Mouse (Mus musculus) hindbrain, embryonic 15.5 days (tissue): ENCODE measurements around the gene Rabif. TPM values are rescaled to one million over a fixed set of nuclear protein-coding genes. Genes with fewer than 3 reads are reported as not detected.
"Not testable (repeated sequence)": the region's sequence is repeated elsewhere in the genome, so short reads cannot be mapped to it uniquely, and the experiment has no call there.

Source experiments
- ATAC-seq: fragments of 200-750 bp; cut with Nextera tagmentation; 2 replicates; pipeline ENCODE4 v1.8.0; 2017; ENCODE audit warnings: low read depth, moderate number of reproducible peaks, moderate TSS enrichment; ENCODE audit not compliant: low FRiP score
- H3K27ac ChIP-seq: fragments of 300-500 bp; sonication (generic); replicated peaks from 2 replicates; pipeline ENCODE4 v1.5.1; 2015; ENCODE audit warnings: mild to moderate bottlenecking, inconsistent platforms
- H3K27me3 ChIP-seq: fragments of 300-500 bp; sonication (generic); 2 replicates; pipeline ENCODE4 v1.6.1; 2015; ENCODE audit warnings: control low read depth, inconsistent platforms
- H3K36me3 ChIP-seq: fragments of 300-500 bp; sonication (generic); 2 replicates; pipeline ENCODE4 v1.6.1; 2015; ENCODE audit warnings: control low read depth, inconsistent platforms
- H3K4me1 ChIP-seq: fragments of 300-500 bp; sonication (generic); replicated peaks from 2 replicates; pipeline ENCODE4 v1.6.1; 2015; ENCODE audit warnings: control low read depth, inconsistent platforms
- H3K4me2 ChIP-seq: fragments of 300-500 bp; sonication (generic); 2 replicates; pipeline ENCODE4 v1.6.1; 2015; ENCODE audit warnings: moderate library complexity, mild to moderate bottlenecking, inconsistent platforms
- H3K4me3 ChIP-seq: fragments of 300-500 bp; sonication (generic); 2 replicates; pipeline ENCODE4 v1.5.1; 2015; ENCODE audit warnings: mild to moderate bottlenecking, inconsistent platforms
- H3K9ac ChIP-seq: fragments of 300-500 bp; sonication (generic); 2 replicates; pipeline ENCODE4 v1.6.1; 2015; ENCODE audit warnings: inconsistent platforms
- H3K9me3 ChIP-seq: fragments of 300-500 bp; sonication (generic); 2 replicates; pipeline ENCODE4 v1.6.1; 2016; ENCODE audit warnings: control low read depth, inconsistent platforms
- WGBS: fragments of 180-500 bp; shearing (Covaris S2); methylation state at CpG from one replicate; pipeline ENCODE4 v1.1.7; 2015; 5-methylcytosine and 5-hydroxymethylcytosine counted together
- polyA plus RNA-seq: library from polyadenylated mRNA; unstranded; fragments of >200 nt; fragmentation: Nextera tagmentation; extraction: Ambion mirVana; gene quantifications from 2 replicates; pipeline ENCODE4 v1.2.1, GENCODE M21; 2015

The Rabif gene
- polyA plus RNA-seq, 1 experiment from 2014 or later = 73.1 TPM

- H3K4me3 ChIP-seq = peak overlapping the region; percentile 36
- H3K27me3 ChIP-seq = 0 out of 2 replicates have a peak, but pooled peaks cover 7% of the 10 kb centered on the region
- no peak overlapping the region for H3K27ac ChIP-seq
- peaks cover 24% of the 10 kb centered on the region for H3K4me1 ChIP-seq
- no peak overlapping the region for H3K9ac ChIP-seq
- H3K9me3 ChIP-seq = no peaks in the 10 kb centered on the region
- H3K4me2 ChIP-seq = peak overlapping the region; percentile 70
- no peak for ATAC-seq
- peaks cover 6% of the 10 kb centered on the region; the same call in 1 of the 2 replicates for H3K36me3 ChIP-seq
- 40% methylated on average over 16 of the region's 16 CpGs for WGBS
Measured at GRCm38 (mm10) chr1:134513876-134514590, 19.6 kb downstream of the Rabif start.

- 66% methylated on average over 2 of the region's 2 CpGs for WGBS
- Histone ChIP-seq H3K9me3 (no peaks in the 10 kb centered on the region), H3K4me2 (no peak overlapping the region), H3K4me1 (peaks cover 24% of the 10 kb centered on the region), H3K4me3 (no peak overlapping the region), H3K27ac (no peak overlapping the region), H3K36me3 (no peaks in the 10 kb centered on the region), H3K9ac (no peak overlapping the region), H3K27me3 (0 out of 2 replicates have a peak, but pooled peaks cover 7% of the 10 kb centered on the region)
- no peak for ATAC-seq
Measured at GRCm38 (mm10) chr1:134515891-134516290, 21.4 kb downstream of the Rabif start.

- ATAC-seq = no peak
- Histone ChIP-seq H3K27me3 (0 out of 2 replicates have a peak, but pooled peaks cover 7% of the 10 kb centered on the region), H3K36me3 (no peaks in the 10 kb centered on the region), H3K4me2 (0 out of 2 replicates have a peak overlapping the region, but pooled peaks have one; percentile 4), H3K9ac (no peak overlapping the region), H3K9me3 (no peaks in the 10 kb centered on the region), H3K4me1 (peaks cover 24% of the 10 kb centered on the region), H3K4me3 (no peak overlapping the region), H3K27ac (0 out of 2 replicates have a peak overlapping the region, but pooled peaks have one; percentile 45)
- WGBS = 20% methylated on average over 4 of the region's 4 CpGs
Measured at GRCm38 (mm10) chr1:134516491-134517198, 22.2 kb downstream of the Rabif start.

- H3K27me3 ChIP-seq, ATAC-seq, H3K4me2 ChIP-seq, H3K9me3 ChIP-seq, H3K36me3 ChIP-seq, H3K4me3 ChIP-seq, H3K9ac ChIP-seq, H3K27ac ChIP-seq: not testable (repeated sequence)
- peaks cover 20% of the 10 kb centered on the region for H3K4me1 ChIP-seq
- WGBS = 94% methylated on average over 14 of the region's 14 CpGs
Measured at GRCm38 (mm10) chr1:134517841-134518240, 23.4 kb downstream of the Rabif start.

GRCm38 (mm10) chr1:134518677-134519076 lies 24.2 kb downstream of the Rabif start:
- no peaks in the 10 kb centered on the region for H3K36me3 ChIP-seq
- no peak overlapping the region for H3K9ac ChIP-seq
- H3K4me1 ChIP-seq = peaks cover 12% of the 10 kb centered on the region
- no peak overlapping the region for H3K4me3 ChIP-seq
- H3K27ac ChIP-seq = no peak overlapping the region
- 0 out of 2 replicates have a peak, but pooled peaks cover 7% of the 10 kb centered on the region for H3K27me3 ChIP-seq
- WGBS = 11% methylated on average over 7 of the region's 7 CpGs
- no peaks in the 10 kb centered on the region for H3K9me3 ChIP-seq
- ATAC-seq = no peak
- H3K4me2 ChIP-seq = no peak overlapping the region

- not testable (repeated sequence) for H3K36me3 ChIP-seq, H3K4me2 ChIP-seq, ATAC-seq, H3K4me3 ChIP-seq, H3K9me3 ChIP-seq, H3K27me3 ChIP-seq, H3K27ac ChIP-seq, H3K9ac ChIP-seq, H3K4me1 ChIP-seq
- WGBS = 92% methylated on average over 5 of the region's 5 CpGs
Measured at GRCm38 (mm10) chr1:134519201-134519600, 24.8 kb downstream of the Rabif start.

DNA sequence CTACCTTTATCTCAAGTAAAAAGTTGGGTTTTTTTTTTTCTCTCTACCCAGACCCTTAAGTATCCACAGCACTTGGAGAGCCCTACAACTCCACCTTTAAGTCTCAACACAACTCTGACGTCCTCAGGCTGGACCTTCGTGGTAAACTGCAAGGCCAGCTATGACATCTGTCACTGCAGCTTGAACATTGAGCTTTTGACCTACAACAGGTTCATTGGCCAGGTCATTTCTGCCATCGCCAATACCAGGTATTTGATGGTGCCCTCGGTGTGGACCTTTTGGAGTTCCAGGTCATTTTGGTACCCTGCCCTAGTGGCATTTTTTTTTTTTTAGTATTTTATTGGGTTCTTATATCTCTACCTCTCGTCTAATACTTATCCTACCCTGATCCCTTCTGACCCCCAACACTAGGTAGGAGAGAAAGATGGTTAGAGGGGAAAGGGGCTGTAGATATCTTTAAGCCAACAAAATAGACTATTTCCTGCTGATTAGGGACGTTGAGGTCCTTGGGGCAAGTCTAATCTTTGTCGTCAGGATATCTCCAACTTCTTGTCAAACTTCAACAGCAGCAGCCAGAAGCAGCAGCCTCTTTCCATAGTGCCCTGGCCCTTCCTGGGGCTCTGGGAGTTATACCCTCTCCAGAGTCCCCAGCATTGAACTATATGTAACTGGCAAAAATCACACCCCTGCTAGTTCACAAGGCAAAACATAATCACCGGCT lies 25.7 kb downstream of the Rabif start:
- no peak for ATAC-seq
- no peak overlapping the region for H3K9ac ChIP-seq
- 83% methylated on average over 8 of the region's 8 CpGs for WGBS
- no peak overlapping the region for H3K4me3 ChIP-seq
- no peaks in the 10 kb centered on the region for H3K9me3 ChIP-seq
- H3K4me1 ChIP-seq = peaks cover 7% of the 10 kb centered on the region
- H3K4me2 ChIP-seq = no peak overlapping the region
- H3K27me3 ChIP-seq = no peaks in the 10 kb centered on the region
- no peaks in the 10 kb centered on the region for H3K36me3 ChIP-seq
- H3K27ac ChIP-seq = no peak overlapping the region

- WGBS = 88% methylated on average over 7 of the region's 7 CpGs
- H3K9me3 ChIP-seq = no peaks in the 10 kb centered on the region
- H3K4me3 ChIP-seq = no peak overlapping the region
- peaks cover 5% of the 10 kb centered on the region for H3K4me1 ChIP-seq
- H3K27me3 ChIP-seq = no peaks in the 10 kb centered on the region
- no peaks in the 10 kb centered on the region for H3K36me3 ChIP-seq
- no peak for ATAC-seq
- no peak overlapping the region for H3K9ac ChIP-seq
- H3K4me2 ChIP-seq = no peak overlapping the region
- H3K27ac ChIP-seq = no peak overlapping the region
Measured at GRCm38 (mm10) chr1:134521163-134521562, 26.7 kb downstream of the Rabif start.

- no peak overlapping the region for H3K27ac ChIP-seq
- ATAC-seq = no peak
- no peaks in the 10 kb centered on the region for H3K36me3 ChIP-seq
- no peak overlapping the region for H3K9ac ChIP-seq
- WGBS = 61% methylated on average over 2 of the region's 2 CpGs
- no peaks in the 10 kb centered on the region for H3K27me3 ChIP-seq
- no peaks in the 10 kb centered on the region for H3K9me3 ChIP-seq
- no peak overlapping the region for H3K4me3 ChIP-seq
- H3K4me2 ChIP-seq = no peak overlapping the region
- H3K4me1 ChIP-seq = no peaks in the 10 kb centered on the region
Measured at GRCm38 (mm10) chr1:134522325-134522724, 27.9 kb downstream of the Rabif start.

- no peak overlapping the region for H3K4me3 ChIP-seq
- H3K27ac ChIP-seq = no peak overlapping the region
- H3K27me3 ChIP-seq = no peaks in the 10 kb centered on the region
- H3K4me2 ChIP-seq = no peak overlapping the region
- H3K4me1 ChIP-seq = no peaks in the 10 kb centered on the region
- 73% methylated on average over 5 of the region's 5 CpGs for WGBS
- no peak overlapping the region for H3K9ac ChIP-seq
- ATAC-seq = no peak
- H3K9me3 ChIP-seq = no peaks in the 10 kb centered on the region
- H3K36me3 ChIP-seq = no peaks in the 10 kb centered on the region
Measured at GRCm38 (mm10) chr1:134524424-134524823, 30.0 kb downstream of the Rabif start.

DNA sequence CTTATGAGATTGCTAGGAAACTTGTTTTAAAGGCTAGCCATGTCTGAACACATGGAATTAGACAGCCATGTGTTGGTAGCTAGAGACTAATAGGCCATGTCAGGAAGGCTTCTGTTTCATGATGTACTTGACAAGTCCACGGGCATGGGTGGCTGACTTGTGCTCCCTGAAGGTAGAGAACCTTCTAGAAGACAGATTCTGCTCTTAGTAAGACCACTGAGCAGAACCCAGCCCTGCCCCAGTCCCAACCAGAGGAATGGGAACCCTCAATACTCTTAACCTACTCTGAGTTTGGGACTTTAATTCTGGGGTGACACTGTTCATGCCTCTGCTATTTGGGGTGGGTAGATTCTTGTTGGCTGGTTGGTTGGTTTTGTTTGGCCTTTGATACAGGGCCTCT lies 30.6 kb downstream of the Rabif start:
- Histone ChIP-seq H3K27ac (no peak overlapping the region), H3K9ac (no peak overlapping the region), H3K36me3 (no peaks in the 10 kb centered on the region), H3K4me1 (no peaks in the 10 kb centered on the region), H3K27me3 (no peaks in the 10 kb centered on the region), H3K9me3 (no peaks in the 10 kb centered on the region), H3K4me2 (no peak overlapping the region), H3K4me3 (no peak overlapping the region)
- WGBS = 88% methylated on average over 1 of the region's 1 CpGs
- no peak for ATAC-seq

- no peaks in the 10 kb centered on the region for H3K9me3 ChIP-seq
- no peaks in the 10 kb centered on the region for H3K27me3 ChIP-seq
- 86% methylated on average over 6 of the region's 6 CpGs for WGBS
- no peak for ATAC-seq
- no peak overlapping the region for H3K4me3 ChIP-seq
- no peaks in the 10 kb centered on the region for H3K4me1 ChIP-seq
- no peak overlapping the region for H3K4me2 ChIP-seq
- H3K9ac ChIP-seq = no peak overlapping the region
- no peaks in the 10 kb centered on the region for H3K36me3 ChIP-seq
- H3K27ac ChIP-seq = no peak overlapping the region
Measured at GRCm38 (mm10) chr1:134526752-134527151, 32.3 kb downstream of the Rabif start.
